Mouse (Mus musculus) c-Kit-positive CD71-negative TER-119-negative erythroid progenitor cells, embryonic 14.5 days (primary cell): ENCODE results near the gene Kdm8.

ENCODE experiments used
- DNase-seq: peaks from one replicate; pipeline ENCODE4 v3.0.0-alpha.2; 2013; ENCODE audit warnings: low read depth

Gene Kdm8

DNA sequence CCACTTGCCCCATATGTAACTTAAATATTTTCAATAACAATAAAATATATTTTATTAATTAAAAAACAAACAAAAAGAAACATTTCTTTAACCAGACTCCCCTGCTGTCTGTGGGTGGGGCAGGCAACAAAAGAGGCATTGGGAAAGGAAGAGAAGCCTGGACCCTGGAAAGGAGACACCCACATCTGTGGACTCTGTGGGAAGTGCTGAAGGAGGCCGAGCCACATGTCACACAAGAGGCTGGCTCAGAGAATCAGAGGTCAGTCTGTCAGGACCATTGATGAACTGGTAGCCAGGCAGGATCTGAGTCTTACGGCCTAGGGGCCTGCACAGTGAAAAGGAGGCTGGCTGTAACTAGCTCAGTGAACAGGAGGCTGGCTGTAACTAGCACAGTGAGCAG lies 17.7 kb downstream of the Kdm8 start:
- no peak for DNase-seq

DNA sequence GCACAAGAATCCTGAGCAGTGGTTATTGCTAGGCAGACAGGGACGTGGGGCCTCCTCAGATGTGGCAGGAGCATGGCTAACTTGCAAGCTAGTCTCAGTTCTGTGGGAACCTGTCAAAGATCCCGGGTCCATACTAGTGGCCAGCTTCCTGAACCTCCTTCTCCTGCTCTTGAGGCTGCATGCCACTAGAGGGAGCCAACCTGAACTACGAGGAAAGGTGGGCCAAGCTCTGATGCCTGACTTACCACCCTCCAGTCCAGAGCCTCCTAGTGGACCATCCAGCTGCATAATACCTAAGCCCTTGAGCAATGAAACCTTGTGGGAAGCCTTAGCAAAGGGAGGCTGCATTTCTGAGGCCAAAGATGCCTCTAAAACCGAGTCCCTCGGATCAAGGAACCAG lies 25.5 kb downstream of the Kdm8 start:
- peak; percentile 68 for DNase-seq

DNA sequence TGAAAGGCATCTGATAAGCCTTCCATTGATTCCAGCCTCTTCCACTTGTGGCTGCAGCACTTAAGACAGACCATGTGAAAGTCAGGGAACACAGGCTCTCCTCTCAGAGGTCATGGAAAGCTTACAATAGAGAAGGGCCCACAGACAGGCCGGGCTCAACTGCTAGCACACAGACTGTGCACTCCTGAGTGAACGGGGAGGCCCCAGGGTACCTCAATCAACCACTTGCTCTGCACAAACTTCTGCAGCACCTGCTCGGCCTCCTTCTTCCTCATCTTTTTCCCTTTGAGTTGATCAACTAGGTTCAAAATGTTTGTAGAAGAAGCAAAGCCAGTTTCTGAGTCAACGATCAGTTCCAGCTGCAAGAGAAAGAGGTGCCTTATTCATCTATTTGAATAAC lies 26.4 kb downstream of the Kdm8 start:
- DNase-seq, result no peak

DNA sequence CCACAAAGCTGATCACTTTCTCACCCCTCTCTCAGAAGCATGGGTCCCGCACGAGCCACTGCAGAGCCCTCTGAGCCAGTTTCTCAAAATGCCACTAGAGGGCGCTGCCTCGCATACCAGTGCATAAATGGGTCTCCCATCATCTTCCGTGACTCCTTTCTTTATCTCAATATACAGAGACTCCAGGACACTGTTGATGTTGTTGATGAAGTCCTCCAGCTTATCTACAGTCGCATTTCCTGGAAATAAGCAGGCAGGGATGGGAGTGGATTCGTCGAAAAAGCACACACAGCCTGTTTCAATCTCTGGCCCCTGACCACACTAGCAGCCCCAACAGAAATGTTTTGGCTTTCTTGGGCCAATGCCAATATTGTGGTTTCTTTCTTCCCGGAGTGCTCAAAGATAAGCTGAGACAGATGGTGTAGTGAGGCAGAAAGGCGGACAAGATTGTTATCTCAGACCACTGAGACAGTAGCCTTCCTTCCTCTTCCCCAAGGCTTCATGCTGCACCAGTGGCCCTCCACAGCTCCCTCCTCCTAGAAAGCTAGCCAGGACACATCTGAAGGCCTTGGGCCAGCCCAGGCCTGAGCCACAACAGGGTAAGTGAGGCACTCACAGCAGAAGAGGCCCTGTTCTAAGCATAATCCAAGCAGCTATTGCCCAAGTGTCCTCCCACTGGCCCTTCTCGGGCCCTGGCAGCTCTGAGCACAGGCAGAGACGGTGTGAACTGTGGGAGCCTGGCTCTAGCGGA lies 27.7 kb downstream of the Kdm8 start:
- DNase-seq, result peak; percentile 91

DNA sequence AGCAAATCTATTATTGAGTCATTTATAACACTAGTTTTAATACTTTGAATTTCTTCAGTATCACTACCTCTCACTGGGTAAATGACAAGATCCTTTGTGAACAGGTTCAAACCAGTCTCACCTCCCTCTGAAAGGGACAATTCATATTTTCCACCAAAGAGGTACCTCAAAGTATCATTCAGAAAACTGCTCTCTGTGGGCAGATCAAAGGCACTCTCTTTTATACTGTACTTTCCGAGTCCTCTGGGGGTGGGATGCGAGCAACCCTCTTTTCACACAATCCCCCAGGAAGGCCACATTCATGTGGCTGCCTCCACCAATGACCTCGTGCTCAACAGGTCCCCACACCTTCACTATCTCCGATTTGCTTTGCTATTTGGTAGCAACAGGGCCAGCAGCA lies 30.1 kb downstream of the Kdm8 start:
- no peak for DNase-seq

DNA sequence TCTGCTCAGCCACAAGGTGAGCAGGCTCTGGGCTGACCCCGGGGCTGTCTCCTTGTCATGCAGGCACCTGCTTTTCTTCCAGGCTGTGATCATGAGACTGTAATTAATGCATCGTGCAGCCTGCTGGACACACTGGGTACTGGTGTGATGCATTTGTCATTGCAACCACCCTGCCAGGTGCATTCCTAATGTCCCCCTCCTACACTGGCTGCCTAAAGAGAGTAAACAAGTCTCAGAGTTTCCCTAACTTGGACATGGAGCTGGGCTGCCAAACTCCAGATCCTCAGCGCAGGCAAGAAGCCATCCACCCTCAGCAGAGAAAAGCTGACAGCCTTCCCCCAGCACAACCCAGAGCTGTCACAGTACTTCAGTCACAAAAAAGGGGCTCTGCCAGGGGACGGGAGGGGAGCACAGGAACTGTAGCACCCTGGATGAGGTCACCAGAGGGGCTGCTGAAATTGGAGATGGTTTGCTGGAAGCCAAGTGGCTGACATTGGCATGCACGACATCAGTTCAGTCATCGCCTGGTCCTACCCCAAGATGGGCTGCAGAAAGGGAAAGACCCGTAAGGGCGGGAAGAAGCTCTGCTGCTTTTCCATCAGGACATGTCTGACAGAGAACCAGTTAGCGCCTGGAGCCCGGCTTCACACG lies 31.2 kb downstream of the Kdm8 start:
- no peak for DNase-seq

DNA sequence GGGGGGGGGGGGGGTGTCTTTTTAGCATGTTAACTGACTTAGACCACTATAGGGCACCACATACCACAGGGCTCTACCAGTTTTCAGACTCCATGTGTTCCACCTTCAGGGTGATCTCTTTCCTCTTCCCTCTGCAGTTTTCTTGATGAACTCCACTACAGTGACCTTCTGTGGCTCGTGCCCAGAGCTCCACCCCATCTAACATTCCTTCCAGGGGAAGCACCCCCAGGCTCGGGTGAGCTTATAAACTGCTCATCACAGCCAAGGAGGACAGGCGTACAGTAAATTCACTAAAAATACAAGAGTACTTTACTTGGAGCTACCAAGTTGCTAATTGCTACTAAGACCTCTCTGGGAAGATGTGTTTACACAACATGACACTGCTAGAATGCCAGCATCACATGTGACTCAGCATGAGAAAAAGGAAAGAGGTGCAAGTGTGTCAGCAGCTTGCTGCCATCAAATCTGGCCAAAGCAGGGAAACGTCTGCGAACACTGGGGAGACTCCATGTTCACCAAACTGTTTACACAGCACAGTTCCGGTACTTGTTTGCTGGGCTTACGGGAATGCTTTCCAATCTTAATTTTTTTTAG lies 34.0 kb downstream of the Kdm8 start:
- no peak for DNase-seq

DNA sequence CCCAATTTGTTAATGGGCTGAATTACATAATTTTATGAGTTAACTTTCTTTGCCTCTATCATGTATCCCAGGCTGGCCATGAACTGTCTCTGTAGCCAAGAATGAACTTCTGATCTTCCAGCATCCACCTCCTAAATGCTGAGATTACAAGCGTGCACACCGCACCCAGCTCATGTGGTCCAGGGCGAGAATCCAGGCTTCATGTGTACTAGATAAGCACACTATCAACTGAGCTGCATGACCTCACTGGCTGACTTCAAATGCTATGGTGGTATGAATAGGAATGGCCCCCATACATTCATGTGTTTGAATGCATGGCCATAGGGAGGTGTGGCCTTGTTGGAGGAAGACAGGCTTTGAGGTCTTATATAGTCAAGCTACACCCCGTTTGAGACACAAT lies 36.0 kb downstream of the Kdm8 start:
- no peak for DNase-seq

DNA sequence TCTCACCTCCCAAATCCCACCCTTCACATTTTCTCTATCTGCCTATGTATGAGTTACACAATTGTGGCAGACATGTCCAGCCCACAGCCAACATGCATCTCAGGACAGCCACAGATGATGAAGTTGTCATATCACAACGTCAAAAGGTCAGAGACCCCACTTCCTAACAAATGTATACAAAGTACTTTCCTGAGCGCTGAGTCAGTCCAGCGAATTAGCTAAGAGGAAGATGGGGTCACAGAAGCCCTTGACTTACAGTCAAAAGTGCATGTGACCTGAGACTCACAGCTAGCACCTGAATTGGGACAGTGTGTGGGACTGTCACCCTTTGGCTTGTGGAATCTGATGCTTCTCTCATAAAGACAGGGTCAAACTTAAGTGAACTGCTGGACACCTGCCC lies 37.9 kb downstream of the Kdm8 start:
- DNase-seq, result no peak

DNA sequence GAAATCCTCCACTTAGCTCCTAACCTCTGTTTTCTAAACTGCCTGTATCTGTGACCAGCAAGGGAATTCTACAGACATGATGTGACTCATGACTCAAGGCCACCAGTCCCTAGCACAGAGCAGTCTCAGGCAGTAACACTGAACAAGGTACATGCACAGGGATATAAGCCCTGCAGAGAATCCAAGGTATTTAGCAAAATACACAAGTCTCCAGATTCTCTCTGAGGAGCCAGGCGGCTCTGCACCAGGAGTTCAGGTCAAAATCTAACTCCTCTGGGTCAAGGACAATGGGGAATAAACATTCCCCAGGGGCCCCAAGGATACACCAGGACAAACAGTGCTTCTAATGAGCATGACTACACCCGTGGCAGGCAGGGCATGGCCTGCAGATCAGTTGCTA lies 38.4 kb downstream of the Kdm8 start:
- DNase-seq, result no peak

DNA sequence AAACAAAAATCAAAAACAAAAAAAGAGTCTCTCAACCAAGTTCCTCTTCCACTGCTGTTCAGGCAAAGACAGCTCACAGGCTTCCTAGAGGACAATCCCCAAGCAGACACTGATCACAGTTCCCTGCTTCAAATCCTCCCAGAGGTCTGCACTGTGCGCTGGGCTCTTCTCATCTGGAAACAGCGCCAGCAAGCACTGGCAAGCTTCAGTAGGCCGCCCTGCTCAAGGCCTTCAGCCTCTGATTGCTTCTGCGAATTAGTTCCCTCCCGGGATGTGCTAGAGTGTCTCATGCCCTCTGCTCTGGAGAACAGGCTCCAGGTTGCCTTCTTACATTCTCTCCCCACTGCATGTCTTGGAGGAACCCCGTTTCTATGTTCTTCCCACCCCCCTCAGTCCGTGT lies 40.3 kb downstream of the Kdm8 start:
- no peak for DNase-seq

DNA sequence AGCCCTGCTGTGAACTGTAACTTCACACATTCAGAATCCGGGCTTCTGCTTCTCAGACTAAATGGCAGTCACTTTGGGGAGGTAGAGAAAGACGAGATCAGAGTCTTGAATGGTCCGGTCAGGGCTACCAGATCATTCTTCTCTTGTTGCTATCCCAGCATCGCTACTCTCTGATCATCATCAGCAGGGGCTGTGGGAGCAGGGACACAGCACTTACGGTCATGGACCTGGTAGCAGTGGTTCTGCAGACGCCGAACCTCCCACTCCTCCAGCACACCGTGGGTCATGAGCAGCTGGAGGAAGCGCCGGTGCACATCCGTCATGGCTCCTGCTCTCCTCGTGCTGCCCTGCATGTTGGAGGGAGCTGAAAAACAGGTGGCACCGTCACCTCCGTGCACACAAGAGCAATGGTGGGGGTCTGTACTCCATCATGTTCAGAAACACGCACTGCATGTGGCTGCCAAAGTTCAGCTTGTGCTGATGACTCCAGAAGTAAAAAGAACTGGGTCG lies 41.7 kb downstream of the Kdm8 start:
- DNase-seq, result no peak

DNA sequence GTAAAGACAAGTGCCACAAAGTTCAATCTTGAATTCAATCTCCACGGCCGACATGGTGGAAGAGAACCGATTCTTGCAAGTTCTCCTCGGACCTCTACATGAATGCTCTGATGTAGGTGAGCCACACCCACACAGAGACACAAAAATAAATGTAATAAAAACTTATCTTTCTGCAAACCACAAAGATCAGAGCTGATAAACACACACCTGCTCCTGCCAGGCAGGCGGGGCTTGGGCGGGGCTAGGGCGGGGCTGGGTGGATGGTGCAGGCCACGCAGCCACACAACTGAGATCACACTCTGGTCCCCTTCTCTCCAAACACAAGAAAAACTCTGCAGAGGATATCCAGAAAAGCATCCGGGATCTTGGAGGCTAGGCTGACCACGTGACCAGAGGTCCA lies 42.6 kb downstream of the Kdm8 start:
- DNase-seq, result no peak

DNA sequence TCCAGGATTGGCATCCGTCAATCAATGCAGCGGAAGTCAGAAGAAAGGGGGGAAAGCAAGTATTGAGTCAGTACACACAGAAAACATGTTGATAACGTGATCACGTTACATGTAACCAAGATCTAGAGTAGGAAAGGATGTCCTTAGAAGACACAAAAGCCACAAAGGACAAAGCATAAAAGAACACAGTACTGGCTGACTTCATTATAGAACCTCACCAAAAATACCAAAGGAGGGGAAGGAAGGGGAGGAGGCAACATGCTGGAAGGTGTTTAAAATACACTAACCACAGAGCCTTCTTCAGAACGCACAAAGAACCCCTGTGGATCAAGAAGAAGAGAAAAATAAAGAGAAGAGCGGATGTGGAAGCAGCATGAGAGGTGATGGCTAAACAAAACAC lies 44.2 kb downstream of the Kdm8 start:
- no peak for DNase-seq

DNA sequence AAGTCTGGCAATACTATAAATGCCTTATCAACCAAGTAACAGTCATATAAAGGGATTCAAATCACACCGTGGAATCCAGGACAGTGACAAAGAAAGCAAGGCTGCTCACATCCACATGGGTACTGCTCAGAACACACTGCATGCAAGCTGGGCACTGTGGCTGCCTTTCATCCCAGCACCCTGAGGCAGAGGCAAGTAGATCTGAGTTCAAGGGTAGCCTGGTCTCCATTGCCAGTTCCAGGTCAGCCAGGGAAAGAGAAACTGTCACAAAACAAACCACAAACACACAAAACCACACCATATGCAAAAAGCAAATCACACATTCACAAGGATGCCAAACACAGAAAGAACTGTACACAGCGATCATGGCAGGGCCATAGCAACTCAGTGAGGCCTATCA lies 45.2 kb downstream of the Kdm8 start:
- no peak for DNase-seq

DNA sequence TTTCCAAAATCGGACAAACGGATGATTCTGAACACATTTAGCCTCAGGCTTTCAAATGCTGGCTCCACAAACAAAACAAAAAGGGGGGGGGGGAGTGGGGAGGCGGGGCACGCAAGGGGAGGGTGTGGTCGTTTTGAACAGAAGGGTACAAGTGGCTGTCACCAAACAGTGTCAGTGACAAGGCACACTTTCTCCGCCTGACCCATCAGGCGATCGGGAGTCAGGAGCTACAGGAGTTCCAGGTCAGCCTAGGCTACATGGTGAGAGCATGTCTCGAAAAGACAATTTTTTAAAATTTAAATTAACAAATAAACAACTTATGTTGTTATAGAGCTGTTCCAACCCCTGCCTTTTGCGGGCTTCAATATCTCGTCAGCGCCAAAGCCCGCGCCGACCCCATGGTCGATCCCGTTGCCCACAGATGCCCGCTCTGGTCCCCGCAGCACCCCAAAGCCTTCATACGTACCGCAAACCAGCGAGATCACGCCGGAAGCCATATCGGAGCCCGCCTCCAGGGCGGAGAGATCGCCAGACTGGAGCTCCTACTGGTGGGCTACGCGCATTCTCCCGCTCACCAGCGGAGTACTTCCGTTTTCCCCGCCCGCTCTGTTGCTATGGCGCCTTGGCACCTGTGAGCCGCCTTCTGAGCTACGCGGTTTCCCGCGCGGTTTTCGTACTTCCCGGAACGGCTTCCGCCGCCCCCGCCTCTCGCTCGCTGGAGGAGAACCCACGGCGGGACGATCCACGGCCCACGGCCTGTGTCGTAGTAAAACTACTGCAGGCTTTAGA lies 46.7 kb downstream of the Kdm8 start, which contains the start of gene Nsmce1:
Nsmce1 (minus strand) TSS at position 650 of the 789 bp plus-strand sequence.
- peak; percentile 87 for DNase-seq

DNA sequence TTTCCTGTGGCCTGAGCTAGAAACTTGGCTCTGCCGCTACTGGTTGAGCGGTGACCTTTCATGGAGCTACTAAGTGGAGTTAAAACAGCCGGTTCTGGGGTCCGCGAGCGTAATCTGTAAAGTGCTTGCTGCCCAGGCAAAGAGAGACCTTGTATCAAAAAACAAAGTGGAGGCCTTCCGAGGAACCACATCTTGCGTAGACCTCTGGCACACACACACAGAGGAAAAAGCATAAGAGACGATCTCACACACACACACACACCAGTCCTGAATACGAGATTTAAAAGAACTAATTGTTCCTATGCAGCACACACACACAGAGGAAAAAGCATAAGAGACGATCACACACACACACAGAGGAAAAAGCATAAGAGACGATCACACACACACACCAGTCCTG lies 47.3 kb downstream of the Kdm8 start:
- DNase-seq, result no peak

DNA sequence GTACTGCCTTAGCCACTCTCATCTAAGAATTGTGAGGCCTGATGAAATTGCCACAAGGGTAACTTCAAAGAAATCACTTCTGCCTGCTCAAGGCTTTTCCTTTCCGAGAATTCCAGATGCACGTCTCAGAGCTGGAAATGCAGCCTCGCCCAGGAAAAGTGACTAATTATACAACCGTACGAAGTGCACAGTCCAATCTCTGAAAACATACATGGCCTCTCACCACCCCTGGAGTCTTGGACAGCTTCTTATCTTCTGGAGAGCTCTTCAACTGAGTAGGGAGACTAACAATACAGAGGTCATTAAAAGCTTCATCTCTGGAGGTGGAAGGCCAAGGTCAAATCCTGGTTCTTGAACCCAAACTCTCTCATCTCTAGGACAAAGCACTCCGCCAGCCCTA lies 48.1 kb downstream of the Kdm8 start:
- no peak for DNase-seq

DNA sequence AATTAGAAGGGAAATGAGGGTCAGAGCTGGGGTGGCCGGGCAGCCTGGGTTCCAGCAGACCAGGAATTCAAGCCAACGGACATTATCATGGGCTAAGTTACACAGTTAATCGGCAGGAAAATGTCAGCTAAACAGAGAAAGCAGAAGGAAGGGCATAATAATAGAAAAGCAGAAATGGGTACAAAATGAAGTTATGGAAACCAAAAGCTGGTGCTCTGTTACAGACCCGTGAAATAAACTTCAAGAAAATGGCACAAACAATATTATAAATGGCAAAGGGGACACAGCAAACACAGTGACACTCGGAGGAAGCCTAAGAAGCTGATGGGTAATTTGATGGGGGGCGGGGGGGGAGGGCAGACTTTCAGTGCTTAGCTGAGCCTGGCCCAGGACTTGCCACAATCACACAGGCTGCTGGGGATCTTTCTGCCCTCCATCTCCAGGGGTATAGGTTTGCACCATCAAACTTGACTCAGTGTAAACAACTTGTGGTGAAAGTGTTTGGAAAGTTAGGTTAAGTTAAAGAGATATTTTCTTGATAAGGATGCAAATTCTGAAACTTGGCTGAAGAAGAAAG lies 51.5 kb downstream of the Kdm8 start:
- DNase-seq, result no peak

DNA sequence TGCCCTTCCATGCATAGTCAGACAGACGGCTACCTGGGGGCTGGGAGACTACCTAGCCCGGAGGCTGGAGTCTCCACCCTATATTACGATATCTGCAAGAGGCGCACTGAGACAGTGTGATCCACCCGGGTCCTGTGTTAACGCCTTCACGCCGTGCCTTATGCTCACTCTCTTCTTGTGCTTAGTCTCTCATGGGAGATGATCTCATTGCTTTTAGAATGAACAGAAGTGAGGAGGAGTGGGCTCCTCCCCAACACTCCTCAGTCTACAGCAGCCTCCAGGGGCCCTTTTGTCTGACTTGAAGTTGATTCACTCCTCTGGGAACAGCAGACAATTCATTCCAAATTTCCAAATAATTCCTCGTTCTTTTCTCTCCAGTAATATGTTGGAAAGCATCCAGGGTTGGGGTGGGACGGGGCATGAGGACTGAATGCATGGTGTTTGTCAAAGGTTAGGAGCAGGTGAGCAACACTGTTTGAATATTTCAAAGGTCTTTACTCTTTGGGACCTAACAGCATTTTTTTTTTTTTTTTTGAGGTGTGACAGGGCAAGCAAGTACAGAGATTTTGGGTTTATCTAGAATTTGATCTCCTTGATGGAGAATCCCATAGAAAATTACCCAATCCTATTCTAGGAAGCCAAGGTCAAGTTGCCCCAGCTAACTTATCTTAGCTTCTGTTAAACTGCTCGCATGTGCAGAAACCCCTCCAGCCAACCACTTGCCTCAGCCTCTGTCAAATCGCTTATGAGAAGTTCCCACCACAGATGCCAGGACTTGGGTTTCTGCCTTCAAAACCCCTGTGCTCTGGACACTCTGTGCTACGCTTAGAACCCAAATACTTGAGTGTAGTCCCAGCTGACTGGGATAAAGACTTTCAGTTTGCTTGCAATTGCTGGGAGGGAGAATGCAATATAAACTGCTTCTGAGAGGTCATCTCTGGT lies 55.7 kb downstream of the Kdm8 start:
- DNase-seq, result no peak

DNA sequence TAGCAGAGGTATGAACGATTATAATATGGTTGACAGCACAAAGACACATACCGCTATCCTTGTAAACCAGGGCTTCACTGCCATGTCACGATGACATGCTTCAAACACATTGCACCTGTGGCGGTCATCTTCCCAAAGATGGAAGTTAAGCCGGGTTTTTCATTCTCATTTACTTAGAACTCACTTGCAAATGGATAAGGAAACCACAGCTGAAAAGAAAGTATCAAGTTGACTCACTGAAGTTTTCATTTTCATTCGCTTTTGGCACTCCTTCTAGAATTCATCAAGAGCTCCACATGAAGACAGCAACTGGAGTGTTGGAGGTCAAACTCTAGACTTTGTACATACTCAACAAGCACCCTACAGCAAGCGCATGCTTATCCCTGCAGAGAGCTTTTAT lies 56.4 kb downstream of the Kdm8 start:
- no peak for DNase-seq
